Mouse (Mus musculus): Measurements from ENCODE around the gene Ccdc80.

DNA sequence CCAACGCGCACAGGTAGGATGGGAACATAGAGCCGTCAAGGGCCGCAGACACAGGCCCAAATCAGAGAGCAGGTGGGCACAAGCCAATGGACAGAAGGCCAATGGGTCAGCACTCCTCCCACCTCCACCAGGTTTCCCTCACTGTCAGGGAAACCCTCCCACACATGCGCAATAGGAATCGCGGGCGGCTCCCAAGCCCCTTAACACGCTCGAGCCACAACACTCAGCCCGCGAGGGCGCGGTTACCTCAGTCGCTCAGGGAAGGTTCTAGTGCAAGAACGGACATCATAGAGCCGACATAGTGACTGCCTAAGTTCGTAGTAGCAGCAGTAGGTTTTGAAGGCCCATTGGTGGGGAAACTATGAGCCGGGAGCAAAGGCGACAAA, 64.9 kb downstream of the Ccdc80 start:
- TF ChIP-seq CTCF (IDR thresholded peaks at IDR 0.05; ENCODE audit: insufficient read depth, low read depth, low read length) (no peak), POLR2A (IDR thresholded peaks at IDR 0.05; ENCODE audit: insufficient read depth, low read depth, low read length) (no peak)
